Mouse (Mus musculus): ENCODE data around the gene Pkp3. TPM values are rescaled to one million over a fixed set of nuclear protein-coding genes. Genes with fewer than 3 reads are reported as not detected.

Gene Pkp3
- polyA plus RNA-seq, 1 experiment from 2014 or later = 31.3 TPM

GRCm38 (mm10) chr7:141087894-141088293, 9.9 kb downstream of the Pkp3 start:
- no peak for ATAC-seq
- no peaks in the 10 kb centered on the region for H3K9me3 ChIP-seq (ENCODE audit: control insufficient read depth, low read length)
- H3K27ac ChIP-seq (ENCODE audit: low read length) = no peak overlapping the region
- peaks cover 9% of the 10 kb centered on the region; the same call in 1 of the 2 replicates for H3K27me3 ChIP-seq (replicated peaks; ENCODE audit: control insufficient read depth, insufficient read depth, low read length)
- H3K4me2 ChIP-seq (ENCODE audit: low read depth, low read length) = no peak overlapping the region
- no peak overlapping the region for H3K4me3 ChIP-seq (ENCODE audit: low read length)
- 29% methylated on average over 8 of the region's 8 CpGs for WGBS
- peaks cover 21% of the 10 kb centered on the region for H3K4me1 ChIP-seq (ENCODE audit: control insufficient read depth, insufficient read depth, low read length)
- H3K9ac ChIP-seq (ENCODE audit: low read depth, low read length) = no peak overlapping the region
- H3K36me3 ChIP-seq (ENCODE audit: control insufficient read depth, insufficient read depth, low read length) = no peaks in the 10 kb centered on the region

- no peak overlapping the region for H3K4me3 ChIP-seq (ENCODE audit: low read length)
- WGBS = 17% methylated on average over 18 of the region's 18 CpGs
These were observed 10.5 kb downstream of the Pkp3 start for GRCm38 (mm10) chr7:141088473-141088872.

GRCm38 (mm10) chr7:141090228-141090627, 12.2 kb downstream of the Pkp3 start:
- Histone ChIP-seq H3K36me3 (ENCODE audit: control insufficient read depth, insufficient read depth, low read length) (no peaks in the 10 kb centered on the region), H3K9me3 (ENCODE audit: control insufficient read depth, low read length) (no peaks in the 10 kb centered on the region), H3K4me1 (ENCODE audit: control insufficient read depth, insufficient read depth, low read length) (peaks cover 29% of the 10 kb centered on the region), H3K27me3 (replicated peaks; ENCODE audit: control insufficient read depth, insufficient read depth, low read length) (peaks cover 9% of the 10 kb centered on the region; the same call in 1 of the 2 replicates), H3K27ac (ENCODE audit: low read length) (no peak overlapping the region), H3K4me2 (ENCODE audit: low read depth, low read length) (no peak overlapping the region), H3K9ac (ENCODE audit: low read depth, low read length) (no peak overlapping the region), H3K4me3 (ENCODE audit: low read length) (no peak overlapping the region)
- 51% methylated on average over 8 of the region's 8 CpGs for WGBS
- ATAC-seq = no peak

More at GRCm38 (mm10) chr7:141088473-141088872, 10.5 kb downstream of the Pkp3 start:
- Histone ChIP-seq H3K36me3 (ENCODE audit: control insufficient read depth, insufficient read depth, low read length) (no peaks in the 10 kb centered on the region), H3K27ac (ENCODE audit: low read length) (no peak overlapping the region), H3K27me3 (replicated peaks; ENCODE audit: control insufficient read depth, insufficient read depth, low read length) (peaks cover 9% of the 10 kb centered on the region; the same call in 1 of the 2 replicates), H3K9me3 (ENCODE audit: control insufficient read depth, low read length) (no peaks in the 10 kb centered on the region), H3K9ac (ENCODE audit: low read depth, low read length) (0 out of 2 replicates have a peak overlapping the region, but pooled peaks have one; percentile 20), H3K4me1 (ENCODE audit: control insufficient read depth, insufficient read depth, low read length) (peaks cover 21% of the 10 kb centered on the region), H3K4me2 (ENCODE audit: low read depth, low read length) (no peak overlapping the region)
- no peak for ATAC-seq

- peak overlapping the region; percentile 26 for H3K4me3 ChIP-seq (ENCODE audit: low read length)
- H3K9me3 ChIP-seq (ENCODE audit: control insufficient read depth, low read length) = no peaks in the 10 kb centered on the region
- no peak overlapping the region for H3K27ac ChIP-seq (ENCODE audit: low read length)
- H3K4me2 ChIP-seq (ENCODE audit: low read depth, low read length) = peak overlapping the region; percentile 49
- ATAC-seq = peak; percentile 90
- H3K4me1 ChIP-seq (ENCODE audit: control insufficient read depth, insufficient read depth, low read length) = peaks cover 39% of the 10 kb centered on the region
- H3K27me3 ChIP-seq (replicated peaks; ENCODE audit: control insufficient read depth, insufficient read depth, low read length) = peaks cover 9% of the 10 kb centered on the region; the same call in 1 of the 2 replicates
- no peaks in the 10 kb centered on the region for H3K36me3 ChIP-seq (ENCODE audit: control insufficient read depth, insufficient read depth, low read length)
- peak overlapping the region; percentile 46 for H3K9ac ChIP-seq (ENCODE audit: low read depth, low read length)
- 7% methylated on average over 37 of the region's 37 CpGs for WGBS
These were observed 14.2 kb downstream of the Pkp3 start for GRCm38 (mm10) chr7:141092051-141092735.

- peaks cover 34% of the 10 kb centered on the region for H3K4me1 ChIP-seq (ENCODE audit: control insufficient read depth, insufficient read depth, low read length)
- no peak overlapping the region for H3K4me3 ChIP-seq (ENCODE audit: low read length)
- H3K4me2 ChIP-seq (ENCODE audit: low read depth, low read length) = no peak overlapping the region
- H3K9ac ChIP-seq (ENCODE audit: low read depth, low read length) = no peak overlapping the region
- H3K36me3 ChIP-seq (ENCODE audit: control insufficient read depth, insufficient read depth, low read length) = no peaks in the 10 kb centered on the region
- H3K27me3 ChIP-seq (replicated peaks; ENCODE audit: control insufficient read depth, insufficient read depth, low read length) = no peaks in the 10 kb centered on the region
- H3K27ac ChIP-seq (ENCODE audit: low read length) = no peak overlapping the region
- 75% methylated on average over 6 of the region's 6 CpGs for WGBS
- no peaks in the 10 kb centered on the region for H3K9me3 ChIP-seq (ENCODE audit: control insufficient read depth, low read length)
- no peak for ATAC-seq
These were observed 15.9 kb downstream of the Pkp3 start for GRCm38 (mm10) chr7:141093950-141094349.

- H3K4me1 ChIP-seq (ENCODE audit: control insufficient read depth, insufficient read depth, low read length) = peaks cover 35% of the 10 kb centered on the region
- no peaks in the 10 kb centered on the region for H3K27me3 ChIP-seq (replicated peaks; ENCODE audit: control insufficient read depth, insufficient read depth, low read length)
- H3K9me3 ChIP-seq (ENCODE audit: control insufficient read depth, low read length) = no peaks in the 10 kb centered on the region
- H3K4me2 ChIP-seq (ENCODE audit: low read depth, low read length) = no peak overlapping the region
- H3K4me3 ChIP-seq (ENCODE audit: low read length) = no peak overlapping the region
- ATAC-seq = no peak
- H3K36me3 ChIP-seq (ENCODE audit: control insufficient read depth, insufficient read depth, low read length) = no peaks in the 10 kb centered on the region
- 61% methylated on average over 15 of the region's 15 CpGs for WGBS
- no peak overlapping the region; the same call in 1 of the 2 replicates for H3K27ac ChIP-seq (ENCODE audit: low read length)
- H3K9ac ChIP-seq (ENCODE audit: low read depth, low read length) = peak overlapping the region; percentile 32
These were observed 16.6 kb downstream of the Pkp3 start for GRCm38 (mm10) chr7:141094487-141095205.

GRCm38 (mm10) chr7:141096021-141096420, 18.0 kb downstream of the Pkp3 start:
- H3K4me3 ChIP-seq (ENCODE audit: low read length) = no peak overlapping the region
- no peaks in the 10 kb centered on the region for H3K9me3 ChIP-seq (ENCODE audit: control insufficient read depth, low read length)
- no peaks in the 10 kb centered on the region for H3K36me3 ChIP-seq (ENCODE audit: control insufficient read depth, insufficient read depth, low read length)
- ATAC-seq = no peak
- H3K27ac ChIP-seq (ENCODE audit: low read length) = no peak overlapping the region
- 86% methylated on average over 6 of the region's 6 CpGs for WGBS
- no peak overlapping the region; the same call in 1 of the 2 replicates for H3K4me2 ChIP-seq (ENCODE audit: low read depth, low read length)
- peaks cover 2% of the 10 kb centered on the region; the same call in 1 of the 2 replicates for H3K27me3 ChIP-seq (replicated peaks; ENCODE audit: control insufficient read depth, insufficient read depth, low read length)
- H3K9ac ChIP-seq (ENCODE audit: low read depth, low read length) = 0 out of 2 replicates have a peak overlapping the region, but pooled peaks have one; percentile 14
- peaks cover 33% of the 10 kb centered on the region for H3K4me1 ChIP-seq (ENCODE audit: control insufficient read depth, insufficient read depth, low read length)

- Histone ChIP-seq H3K9me3 (ENCODE audit: control insufficient read depth, low read length) (no peaks in the 10 kb centered on the region), H3K4me2 (ENCODE audit: low read depth, low read length) (no peak overlapping the region; the same call in 1 of the 2 replicates), H3K4me3 (ENCODE audit: low read length) (0 out of 2 replicates have a peak overlapping the region, but pooled peaks have one; percentile 5), H3K4me1 (ENCODE audit: control insufficient read depth, insufficient read depth, low read length) (peaks cover 33% of the 10 kb centered on the region), H3K27me3 (replicated peaks; ENCODE audit: control insufficient read depth, insufficient read depth, low read length) (peaks cover 2% of the 10 kb centered on the region; the same call in 1 of the 2 replicates), H3K27ac (ENCODE audit: low read length) (peak overlapping the region; percentile 2; the same call in 1 of the 2 replicates), H3K9ac (ENCODE audit: low read depth, low read length) (0 out of 2 replicates have a peak overlapping the region, but pooled peaks have one; percentile 14), H3K36me3 (ENCODE audit: control insufficient read depth, insufficient read depth, low read length) (no peaks in the 10 kb centered on the region)
- WGBS = 53% methylated on average over 6 of the region's 6 CpGs
- no peak for ATAC-seq
These were observed 18.6 kb downstream of the Pkp3 start for GRCm38 (mm10) chr7:141096649-141097056.

- H3K27me3 ChIP-seq (replicated peaks; ENCODE audit: control insufficient read depth, insufficient read depth, low read length) = peaks cover 2% of the 10 kb centered on the region; the same call in 1 of the 2 replicates
- H3K4me1 ChIP-seq (ENCODE audit: control insufficient read depth, insufficient read depth, low read length) = peaks cover 30% of the 10 kb centered on the region
- no peak for ATAC-seq
- WGBS = 78% methylated on average over 5 of the region's 5 CpGs
- peak overlapping the region; percentile 2; the same call in 1 of the 2 replicates for H3K27ac ChIP-seq (ENCODE audit: low read length)
- H3K9me3 ChIP-seq (ENCODE audit: control insufficient read depth, low read length) = no peaks in the 10 kb centered on the region
- H3K4me3 ChIP-seq (ENCODE audit: low read length) = no peak overlapping the region
- H3K9ac ChIP-seq (ENCODE audit: low read depth, low read length) = no peak overlapping the region
- H3K4me2 ChIP-seq (ENCODE audit: low read depth, low read length) = no peak overlapping the region
- H3K36me3 ChIP-seq (ENCODE audit: control insufficient read depth, insufficient read depth, low read length) = no peaks in the 10 kb centered on the region
These were observed 19.2 kb downstream of the Pkp3 start for GRCm38 (mm10) chr7:141097177-141097576.
